Mouse (Mus musculus): Measurements from ENCODE around the gene Kcng4.
A peak's percentile ranks its signal among the peaks of the same experiment; 100 is the strongest.

Kcng4 gene

GRCm38 (mm10) chr8:119641058-119641457 is 5.6 kb upstream of the Kcng4 start:
- DNase-seq (ENCODE audit: low spot score) = peak; percentile 57

GRCm38 (mm10) chr8:119639798-119640197 is 4.3 kb upstream of the Kcng4 start:
- DNase-seq (ENCODE audit: low spot score) = no peak

GRCm38 (mm10) chr8:119638261-119638660 is 2.8 kb upstream of the Kcng4 start:
- DNase-seq (ENCODE audit: low spot score) = no peak

- no peak for DNase-seq (ENCODE audit: low spot score)
These were observed 1.9 kb upstream of the Kcng4 start for GRCm38 (mm10) chr8:119637381-119637780.

GRCm38 (mm10) chr8:119636766-119637165 is 1.3 kb upstream of the Kcng4 start:
- no peak for DNase-seq (ENCODE audit: low spot score)

GRCm38 (mm10) chr8:119635958-119636357 is 478 bp upstream of the Kcng4 start:
- no peak for DNase-seq (ENCODE audit: low spot score)

- DNase-seq (ENCODE audit: low spot score) = no peak
These were observed 704 bp downstream of the Kcng4 start for GRCm38 (mm10) chr8:119634616-119635336.

- DNase-seq (ENCODE audit: low spot score) = no peak
These were observed 2.6 kb downstream of the Kcng4 start for GRCm38 (mm10) chr8:119632909-119633308.

- no peak for DNase-seq (ENCODE audit: low spot score)
These were observed 3.2 kb downstream of the Kcng4 start for GRCm38 (mm10) chr8:119632246-119632645.

- DNase-seq (ENCODE audit: low spot score) = no peak
These were observed 4.6 kb downstream of the Kcng4 start for GRCm38 (mm10) chr8:119630841-119631240.

GRCm38 (mm10) chr8:119627613-119628359 is 7.7 kb downstream of the Kcng4 start:
- DNase-seq (ENCODE audit: low spot score) = no peak

- no peak for DNase-seq (ENCODE audit: low spot score)
These were observed 8.3 kb downstream of the Kcng4 start for GRCm38 (mm10) chr8:119627199-119627598.

GRCm38 (mm10) chr8:119625788-119626187 is 9.7 kb downstream of the Kcng4 start:
- no peak for DNase-seq (ENCODE audit: low spot score)

GRCm38 (mm10) chr8:119624916-119625315 is 10.6 kb downstream of the Kcng4 start:
- DNase-seq (ENCODE audit: low spot score) = no peak

GRCm38 (mm10) chr8:119623744-119624143 is 11.7 kb downstream of the Kcng4 start:
- no peak for DNase-seq (ENCODE audit: low spot score)

GRCm38 (mm10) chr8:119623061-119623460 is 12.4 kb downstream of the Kcng4 start:
- no peak for DNase-seq (ENCODE audit: low spot score)

- no peak for DNase-seq (ENCODE audit: low spot score)
These were observed 12.9 kb downstream of the Kcng4 start for GRCm38 (mm10) chr8:119622555-119622954.

GRCm38 (mm10) chr8:119620848-119621465 is 14.5 kb downstream of the Kcng4 start:
- no peak for DNase-seq (ENCODE audit: low spot score)

GRCm38 (mm10) chr8:119620116-119620840 is 15.2 kb downstream of the Kcng4 start:
- no peak for DNase-seq (ENCODE audit: low spot score)

GRCm38 (mm10) chr8:119618887-119619286 is 16.6 kb downstream of the Kcng4 start:
- DNase-seq (ENCODE audit: low spot score) = no peak

- no peak for DNase-seq (ENCODE audit: low spot score)
These were observed 17.9 kb downstream of the Kcng4 start for GRCm38 (mm10) chr8:119617586-119617985.

- DNase-seq (ENCODE audit: low spot score) = no peak
These were observed 18.7 kb downstream of the Kcng4 start for GRCm38 (mm10) chr8:119616811-119617210.
